In genomic region chr11:98052129-98052988, GRCm38 (mm10) we compare ENCODE assay signal across 8 mouse cellular contexts. TPM values are rescaled to one million over a fixed set of nuclear protein-coding genes. Genes with fewer than 3 reads are reported as not detected.
DNase-seq lines count a peak whose midpoint lies in the region; ATAC-seq lines count a peak whose summit lies in the region.

No protein-coding gene starts in this region.

- H3K27ac ChIP-seq in heart, embryonic 11.5 days (ENCODE audit: low read depth, low read length): no peak overlapping the region
- 0 out of 2 replicates have a peak overlapping the region, but pooled peaks have one; percentile 22 for H3K27ac ChIP-seq in intestine, embryonic 15.5 days
- peak overlapping the region; percentile 47; the same call in 1 of the 2 replicates for H3K27ac ChIP-seq in midbrain, embryonic 16.5 days (ENCODE audit: low read length)

- H3K27me3 ChIP-seq in heart, embryonic 11.5 days (ENCODE audit: control insufficient read depth, insufficient read depth, low read length): peaks cover 64% of the 10 kb centered on the region
- peaks cover 56% of the 10 kb centered on the region for H3K27me3 ChIP-seq in intestine, embryonic 15.5 days (replicated peaks)
- peaks cover 18% of the 10 kb centered on the region for H3K27me3 ChIP-seq in midbrain, embryonic 16.5 days (ENCODE audit: control insufficient read depth, insufficient read depth, low read depth, low read length)

- intact Hi-C loops in heart, postnatal 10 days (cut with DNase I): no loop called here

- H3K9ac ChIP-seq in heart, embryonic 11.5 days (ENCODE audit: low read depth, low read length): peak overlapping the region; percentile 69
- peak overlapping the region; percentile 28 for H3K9ac ChIP-seq in intestine, embryonic 15.5 days
- H3K9ac ChIP-seq in midbrain, embryonic 16.5 days (ENCODE audit: low read depth, low read length): peak overlapping the region; percentile 60

- no peaks in the 10 kb centered on the region for H3K36me3 ChIP-seq in heart, embryonic 11.5 days (ENCODE audit: control insufficient read depth, insufficient read depth, low read length)
- no peaks in the 10 kb centered on the region for H3K36me3 ChIP-seq in intestine, embryonic 15.5 days
- no peaks in the 10 kb centered on the region for H3K36me3 ChIP-seq in midbrain, embryonic 16.5 days (ENCODE audit: control insufficient read depth, insufficient read depth, low read length)

- H3K4me1 ChIP-seq in heart, embryonic 11.5 days (ENCODE audit: control insufficient read depth, insufficient read depth, low read length): peaks cover 28% of the 10 kb centered on the region
- peaks cover 18% of the 10 kb centered on the region for H3K4me1 ChIP-seq in intestine, embryonic 15.5 days (replicated peaks)
- peaks cover 3% of the 10 kb centered on the region; the same call in 1 of the 2 replicates for H3K4me1 ChIP-seq in midbrain, embryonic 16.5 days (ENCODE audit: control insufficient read depth, insufficient read depth, low read length)

- no peak for DNase-seq in heart, postnatal 10 days
- peak; percentile 42 for DNase-seq in CD4-positive helper T cell, adult 2 months (ENCODE audit: low read depth, low spot score)
- peak; percentile 46 for DNase-seq in embryo, embryonic 10.5 days (ENCODE audit: low spot score)
- DNase-seq in thymus, postnatal 14 days: peak; percentile 43
- DNase-seq in testis, postnatal 10 days (ENCODE audit: low spot score): no peak

- peak overlapping the region; percentile 51 for H3K4me3 ChIP-seq in heart, embryonic 11.5 days (ENCODE audit: low read depth, low read length)
- H3K4me3 ChIP-seq in intestine, embryonic 15.5 days (replicated peaks): peak overlapping the region; percentile 43
- H3K4me3 ChIP-seq in midbrain, embryonic 16.5 days (ENCODE audit: low read depth, low read length): peak overlapping the region; percentile 57

- WGBS in heart, embryonic 11.5 days (ENCODE audit: insufficient replicate concordance): 1% methylated on average over 83 of the region's 83 CpGs
- WGBS in intestine, embryonic 15.5 days: under 1% methylated on average over 81 of the region's 83 CpGs
- WGBS in midbrain, embryonic 16.5 days: under 1% methylated on average over 78 of the region's 83 CpGs

- ATAC-seq in heart, embryonic 11.5 days (replicated peaks; ENCODE audit: insufficient number of reproducible peaks, low FRiP score, low TSS enrichment): no peak
- 0 out of 2 replicates have a peak, but pooled peaks have one; percentile 23 for ATAC-seq in intestine, embryonic 15.5 days
- ATAC-seq in midbrain, embryonic 16.5 days: peak; percentile 55

- H3K4me2 ChIP-seq in heart, embryonic 11.5 days: peak overlapping the region; percentile 80
- peak overlapping the region; percentile 91 for H3K4me2 ChIP-seq in intestine, embryonic 15.5 days (replicated peaks)
- H3K4me2 ChIP-seq in midbrain, embryonic 16.5 days (ENCODE audit: low read length): peak overlapping the region; percentile 78

- H3K9me3 ChIP-seq in heart, embryonic 11.5 days (replicated peaks; ENCODE audit: control insufficient read depth, low read length): no peaks in the 10 kb centered on the region
- no peaks in the 10 kb centered on the region for H3K9me3 ChIP-seq in intestine, embryonic 15.5 days
- H3K9me3 ChIP-seq in midbrain, embryonic 16.5 days (replicated peaks; ENCODE audit: control insufficient read depth, low read length, poor library complexity, severe bottlenecking): no peaks in the 10 kb centered on the region

RNA-seq across cellular contexts. Expression of gene Stac2, which starts 0.9 kb away (rescaled TPM):
- polyA plus RNA-seq in heart, embryonic 11.5 days (2014; fragmentation: Nextera tagmentation; extraction: Ambion mirVana): 0.26 and 0.27 TPM in 2 replicates
- under 1 TPM; 0.31 to 0.42 TPM for total RNA-seq in heart, postnatal 10 days (2021)
- polyA plus RNA-seq in intestine, embryonic 15.5 days (2015; fragmentation: Nextera tagmentation; extraction: Ambion mirVana): 0.16 and 0.29 TPM in 2 replicates
- 2.6 and 4.0 TPM in 2 replicates for polyA plus RNA-seq in midbrain, embryonic 16.5 days (2015; fragmentation: Nextera tagmentation; extraction: Ambion mirVana)

RNA-seq across cellular contexts. Expression of gene Rpl19, which starts 25.8 kb away (rescaled TPM):
- polyA plus RNA-seq in heart, embryonic 11.5 days (2014; fragmentation: Nextera tagmentation; extraction: Ambion mirVana): 855 and 888 TPM in 2 replicates
- total RNA-seq in heart, postnatal 10 days (2021): 100 to 1,000 TPM; 713 to 718 TPM
- 1,063 and 1,131 TPM in 2 replicates for polyA plus RNA-seq in intestine, embryonic 15.5 days (2015; fragmentation: Nextera tagmentation; extraction: Ambion mirVana)
- polyA plus RNA-seq in midbrain, embryonic 16.5 days (2015; fragmentation: Nextera tagmentation; extraction: Ambion mirVana): 583 and 598 TPM in 2 replicates

RNA-seq across cellular contexts. Expression of gene Cacnb1, which starts 29.5 kb away (rescaled TPM):
- polyA plus RNA-seq in heart, embryonic 11.5 days (2014; fragmentation: Nextera tagmentation; extraction: Ambion mirVana): 5.0 and 6.1 TPM in 2 replicates
- 1 to 10 TPM; 7.4 to 8.0 TPM for total RNA-seq in heart, postnatal 10 days (2021)
- 6.5 and 7.5 TPM in 2 replicates for polyA plus RNA-seq in intestine, embryonic 15.5 days (2015; fragmentation: Nextera tagmentation; extraction: Ambion mirVana)
- 73.2 and 77.6 TPM in 2 replicates for polyA plus RNA-seq in midbrain, embryonic 16.5 days (2015; fragmentation: Nextera tagmentation; extraction: Ambion mirVana)

RNA-seq across cellular contexts. Expression of gene Arl5c, which starts 56.4 kb away (rescaled TPM):
- 7.2 and 8.0 TPM in 2 replicates for polyA plus RNA-seq in heart, embryonic 11.5 days (2014; fragmentation: Nextera tagmentation; extraction: Ambion mirVana)
- total RNA-seq in heart, postnatal 10 days (2021): 1 to 10 TPM; 1.6 to 1.7 TPM
- 7.6 and 11.8 TPM in 2 replicates for polyA plus RNA-seq in intestine, embryonic 15.5 days (2015; fragmentation: Nextera tagmentation; extraction: Ambion mirVana)
- 6.3 and 8.4 TPM in 2 replicates for polyA plus RNA-seq in midbrain, embryonic 16.5 days (2015; fragmentation: Nextera tagmentation; extraction: Ambion mirVana)

Comparison
In these comparisons a context has a peak if more than half of its experiments do, and no peak if none do; other contexts are left out.
1. DNase-seq: peak in CD4-positive helper T cell, adult 2 months (single experiment), embryo, embryonic 10.5 days (single experiment) and thymus, postnatal 14 days (single experiment); none in heart, postnatal 10 days (0 of 2) and testis, postnatal 10 days (single experiment).
2. Peak in every context shown above with its lines, with median percentiles within 50 percentile points of each other: H3K4me2 ChIP-seq, H3K4me3 ChIP-seq and H3K9ac ChIP-seq.